Mouse (Mus musculus) kidney, postnatal 14 days (tissue): ENCODE data around the gene Gpr158.
A peak's percentile ranks its signal among the peaks of the same experiment; 100 is the strongest.

ENCODE experiments used
- DNase-seq: peaks from one replicate; pipeline ENCODE4 v3.0.0; 2022; ENCODE audit warnings: mixed read lengths

Gene Gpr158

GRCm38 (mm10) chr2:21665721-21666120, 298.4 kb downstream of the Gpr158 start:
- DNase-seq, result no peak

GRCm38 (mm10) chr2:21676084-21676838, 308.9 kb downstream of the Gpr158 start:
- no peak for DNase-seq

DNA sequence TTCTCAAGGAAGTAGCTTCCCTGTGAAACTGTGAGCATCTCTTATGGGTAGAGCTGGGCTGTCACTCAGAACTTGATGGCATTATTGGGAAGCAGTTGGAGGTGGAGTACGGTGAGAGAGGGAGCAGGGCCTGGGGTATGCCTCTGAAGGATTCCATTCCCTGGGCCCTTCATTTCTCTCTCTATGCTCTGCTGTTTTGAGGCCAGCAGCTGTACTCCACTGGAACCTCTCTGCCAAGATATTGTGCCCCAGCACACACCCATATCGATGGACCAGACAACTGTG, 309.4 kb downstream of the Gpr158 start:
- DNase-seq, result no peak

DNA sequence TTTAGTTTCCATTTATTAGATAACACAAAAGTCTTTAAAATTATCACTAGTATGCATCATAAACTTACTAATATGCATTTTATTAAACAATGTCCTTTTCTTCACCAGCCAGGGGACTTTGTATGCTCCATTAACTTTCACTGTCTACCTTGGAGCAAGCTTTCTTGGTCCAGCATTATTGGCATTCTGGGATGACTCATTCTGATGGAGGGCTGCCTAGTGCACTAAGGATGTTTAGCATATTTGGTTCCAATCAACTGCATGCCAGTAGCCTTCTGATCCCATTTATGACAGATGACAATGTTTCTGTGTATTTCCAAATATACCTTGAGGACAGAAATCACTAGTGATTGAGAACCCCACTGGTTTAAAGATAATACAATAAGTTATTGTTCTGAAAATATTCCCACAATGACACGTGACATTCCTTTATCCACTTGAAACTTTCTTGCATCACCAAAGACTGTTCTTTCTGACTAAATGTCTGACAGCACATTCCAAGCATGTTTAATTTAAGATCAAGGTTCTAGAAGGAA, 313.5 kb downstream of the Gpr158 start:
- DNase-seq, result no peak

DNA sequence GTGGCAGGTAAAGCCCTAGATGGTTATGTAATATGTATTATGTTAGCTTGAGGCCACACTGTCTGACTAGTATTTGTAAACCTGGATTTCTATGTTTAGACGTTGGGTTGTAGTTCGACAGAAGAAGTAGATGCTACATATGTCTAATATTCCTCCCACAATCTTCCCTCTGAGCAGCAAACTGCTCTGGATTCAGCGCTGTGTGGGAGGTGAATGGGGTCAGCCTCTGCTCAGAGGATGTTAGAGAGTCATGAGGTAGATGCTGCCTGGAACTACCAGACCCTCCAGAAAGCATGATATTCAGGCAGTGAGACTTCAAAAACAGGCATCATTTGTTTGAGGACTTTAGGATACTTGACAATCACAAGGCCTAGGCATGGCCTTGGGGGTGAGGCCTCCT, 317.4 kb downstream of the Gpr158 start:
- DNase-seq, result no peak

DNA sequence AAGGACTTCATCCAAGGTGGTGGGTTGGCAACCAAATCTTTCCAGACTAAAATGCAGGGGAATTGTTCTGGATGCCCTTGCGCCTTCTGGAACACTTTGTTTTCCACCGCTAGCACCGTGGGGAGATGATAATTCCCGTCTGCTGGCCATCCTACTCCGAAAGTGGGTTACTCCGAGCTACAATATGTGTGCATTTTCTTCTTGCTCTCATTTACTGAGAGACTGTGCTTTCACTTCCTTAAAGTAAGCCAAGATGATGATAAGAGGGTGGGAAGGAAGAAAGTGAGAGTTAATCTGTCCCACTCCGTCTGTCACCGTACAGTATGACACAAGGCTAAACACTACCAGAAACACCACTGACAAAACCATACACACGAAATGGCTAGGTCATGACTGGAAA, 325.8 kb downstream of the Gpr158 start:
- no peak for DNase-seq

- peak; percentile 3 for DNase-seq
Measured at GRCm38 (mm10) chr2:21693807-21694594, 326.7 kb downstream of the Gpr158 start.

DNA sequence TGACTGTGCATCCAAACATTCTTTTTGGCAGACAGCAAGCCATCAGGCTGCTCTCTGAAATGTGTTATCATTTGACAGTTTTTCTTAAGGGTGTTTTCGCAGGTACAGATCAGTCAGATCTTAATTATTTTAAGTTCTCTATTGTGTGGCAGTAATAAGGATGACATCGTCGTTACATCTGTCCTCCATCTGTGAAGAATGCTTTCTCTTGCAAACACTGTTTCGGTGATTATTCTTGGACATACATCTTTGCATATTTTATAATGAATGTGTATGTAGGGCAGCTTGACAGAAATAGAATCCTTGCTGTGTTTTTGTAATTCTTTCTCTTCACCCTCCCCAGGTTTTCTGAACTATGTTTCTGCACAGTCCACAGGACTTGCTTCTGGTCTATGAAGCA, 360.7 kb downstream of the Gpr158 start:
- no peak for DNase-seq

DNA sequence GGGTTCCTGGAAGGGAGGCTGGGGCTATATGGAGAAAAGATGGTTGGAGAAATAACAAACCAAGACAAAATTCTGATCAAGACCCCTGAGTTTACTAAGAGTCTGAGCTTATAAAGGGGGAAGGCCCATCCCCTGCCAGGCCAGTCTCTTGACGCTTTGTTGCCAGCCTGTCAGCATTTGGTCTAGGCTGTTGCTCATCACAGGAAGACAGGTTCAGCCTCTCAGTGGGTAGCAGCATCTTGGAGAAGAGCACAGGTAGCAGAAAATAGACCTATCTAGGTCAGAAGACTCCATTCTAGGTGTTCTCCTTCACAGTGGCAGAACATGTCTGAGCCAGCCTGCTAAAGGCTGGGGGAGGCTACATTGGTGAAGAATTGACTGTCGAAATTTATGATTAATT, 416.4 kb downstream of the Gpr158 start:
- DNase-seq, result no peak

DNA sequence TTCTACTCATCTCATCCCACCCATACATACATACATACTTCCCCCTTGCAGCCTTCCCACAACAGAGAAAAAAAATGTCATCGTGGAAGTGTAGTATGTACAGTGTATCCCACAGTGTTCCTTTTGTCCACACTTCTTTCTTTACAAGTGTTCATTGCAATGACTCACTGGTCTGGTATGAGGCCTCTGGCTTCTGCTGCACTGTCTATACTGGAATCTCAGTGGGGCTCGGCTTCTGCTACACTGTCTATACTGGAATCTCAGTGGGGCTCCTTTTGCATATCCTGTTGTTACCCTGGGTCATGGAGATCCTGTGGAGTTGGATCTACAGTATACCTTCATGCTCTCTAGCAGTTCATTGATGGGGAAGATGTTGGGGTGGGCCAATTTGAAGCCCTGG, 425.8 kb downstream of the Gpr158 start:
- DNase-seq, result no peak

DNA sequence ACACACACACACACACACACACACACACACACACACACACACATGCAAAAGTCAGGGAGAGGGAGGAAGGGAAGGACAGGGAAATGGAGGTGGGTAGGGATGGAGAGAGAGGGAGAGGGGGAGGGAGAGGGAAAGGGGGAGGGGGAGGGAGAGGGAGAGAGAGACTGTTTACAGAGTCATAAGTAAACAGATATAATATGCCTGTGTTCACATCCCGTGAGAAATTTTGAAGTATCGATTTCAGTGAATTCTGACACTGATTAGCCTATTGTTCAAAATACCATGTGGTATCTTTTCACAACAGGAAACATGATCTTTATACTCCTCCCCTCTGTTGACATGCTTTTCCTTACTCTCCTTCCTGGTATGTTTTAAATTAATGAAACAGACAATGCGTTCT, 432.3 kb downstream of the Gpr158 start:
- DNase-seq, result no peak

DNA sequence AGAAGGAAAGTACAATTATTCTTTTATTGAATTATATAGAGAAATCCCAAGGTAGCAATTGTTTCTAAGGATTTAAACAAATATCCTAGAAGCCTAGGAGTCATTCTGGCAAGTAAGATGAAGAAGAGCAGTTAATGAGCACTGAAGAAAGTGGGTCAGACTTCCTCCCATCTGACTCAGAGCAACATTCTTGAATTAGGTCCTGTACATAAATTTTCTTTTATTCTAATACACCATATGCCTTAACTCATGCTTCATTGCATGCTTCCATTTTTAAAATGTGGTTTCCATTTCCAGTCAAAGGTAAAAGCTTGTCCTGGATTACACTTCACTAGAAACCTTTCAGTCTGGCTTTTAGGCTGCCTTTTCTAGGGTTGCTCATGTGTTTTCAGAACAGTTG, 432.7 kb downstream of the Gpr158 start:
- DNase-seq, result no peak

DNA sequence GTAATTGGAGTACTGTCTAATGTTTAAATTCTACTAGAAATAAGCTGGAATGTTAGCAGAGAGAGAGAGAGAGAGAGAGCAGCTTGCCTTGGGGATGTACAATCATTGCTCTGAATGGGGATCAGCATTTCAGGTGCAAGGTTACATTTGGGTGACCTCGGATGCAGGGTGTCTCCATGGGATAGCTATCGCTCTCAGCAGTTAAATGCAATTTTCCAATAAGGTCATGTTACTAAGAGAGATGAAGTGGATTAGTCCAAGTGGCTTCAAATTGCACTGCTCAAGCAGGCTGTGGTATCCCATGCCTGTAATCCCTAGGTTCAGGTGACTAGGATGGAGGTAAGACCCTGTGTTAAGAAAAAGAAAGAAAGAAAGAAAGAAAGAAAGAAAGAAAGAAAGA, 441.2 kb downstream of the Gpr158 start:
- DNase-seq, result no peak

DNA sequence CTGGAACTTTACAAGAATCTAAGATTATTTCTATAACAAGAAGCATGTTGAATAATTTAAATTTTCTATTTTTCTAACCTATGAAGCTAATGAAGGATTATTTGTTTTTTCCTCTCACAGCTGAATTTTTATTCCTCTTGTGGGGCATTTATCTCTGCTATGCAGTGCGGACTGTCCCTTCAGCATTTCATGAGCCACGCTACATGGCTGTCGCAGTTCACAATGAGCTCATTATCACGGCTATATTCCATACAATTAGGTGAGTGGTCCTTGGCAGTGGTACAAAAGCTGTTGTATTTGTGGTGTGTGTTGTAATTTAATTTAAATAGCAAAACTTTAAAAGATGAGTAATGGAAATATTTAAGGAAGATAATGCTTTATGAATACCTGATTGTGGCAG, 443.1 kb downstream of the Gpr158 start:
- no peak for DNase-seq

DNA sequence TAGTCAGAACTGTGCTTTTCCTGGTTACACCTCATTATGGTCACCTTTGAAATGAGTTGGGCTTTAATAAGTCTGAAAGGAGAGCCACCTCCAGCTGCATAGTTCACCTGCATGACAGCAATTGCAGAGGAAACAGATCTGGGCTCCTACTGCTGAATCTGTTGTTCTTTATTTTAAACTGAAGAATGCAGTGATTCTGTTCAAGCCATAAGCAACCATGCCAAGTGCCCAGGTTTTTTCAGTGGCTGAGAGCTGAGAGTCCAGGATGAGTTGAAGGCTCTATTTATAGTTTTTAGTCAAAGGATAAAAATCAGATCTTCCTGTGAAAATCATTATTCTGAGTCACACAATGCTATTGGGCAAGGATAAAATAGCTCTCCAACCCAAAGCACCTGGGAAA, 496.7 kb downstream of the Gpr158 start:
- DNase-seq, result no peak
